Mouse (Mus musculus) layer of hippocampus, adult 9-10 months (tissue): ENCODE results near the gene Atp5h.
A peak's percentile ranks its signal among the peaks of the same experiment; 100 is the strongest.
"Not testable (repeated sequence)": the region's sequence is repeated elsewhere in the genome, so short reads cannot be mapped to it uniquely, and the experiment has no call there.

Experiments used
- DNase-seq: peaks from one replicate; pipeline ENCODE4 v3.0.0; 2022; ENCODE audit warnings: low spot score

Atp5h gene

GRCm38 (mm10) chr11:115419531-115420237 lies at the start of gene Atp5h, which contains the start of gene Kctd2:
Gene Atp5h, minus strand, starts transcription at chr11:115419962.
Gene Kctd2, plus strand, starts transcription at chr11:115420128.
- DNase-seq = peak; percentile 82

- DNase-seq = no peak
These were observed 47.5 kb upstream of the Atp5h start for GRCm38 (mm10) chr11:115467217-115467618.

GRCm38 (mm10) chr11:115464851-115465250 lies 45.1 kb upstream of the Atp5h start:
- DNase-seq = no peak

GRCm38 (mm10) chr11:115463397-115463796 lies 43.6 kb upstream of the Atp5h start:
- DNase-seq = no peak

GRCm38 (mm10) chr11:115462243-115462891 lies 42.6 kb upstream of the Atp5h start, which contains the start of gene Slc16a5:
Gene Slc16a5, plus strand, starts transcription at chr11:115462474.
- DNase-seq = no peak

- no peak for DNase-seq
These were observed 42.1 kb upstream of the Atp5h start for GRCm38 (mm10) chr11:115461846-115462242.

GRCm38 (mm10) chr11:115460976-115461375 lies 41.2 kb upstream of the Atp5h start:
- DNase-seq = no peak

- no peak for DNase-seq
These were observed 37.6 kb upstream of the Atp5h start for GRCm38 (mm10) chr11:115457405-115457804.

GRCm38 (mm10) chr11:115456182-115456581 lies 36.4 kb upstream of the Atp5h start:
- no peak for DNase-seq

- no peak for DNase-seq
These were observed 35.9 kb upstream of the Atp5h start for GRCm38 (mm10) chr11:115455619-115456018.

GRCm38 (mm10) chr11:115454822-115455221 lies 35.1 kb upstream of the Atp5h start:
- not testable (repeated sequence) for DNase-seq

- no peak for DNase-seq
These were observed 33.5 kb upstream of the Atp5h start for GRCm38 (mm10) chr11:115453306-115453705.

- DNase-seq = no peak
These were observed 32.6 kb upstream of the Atp5h start for GRCm38 (mm10) chr11:115452281-115452860.

GRCm38 (mm10) chr11:115451781-115452241 lies 32.0 kb upstream of the Atp5h start:
- no peak for DNase-seq

- no peak for DNase-seq
These were observed 30.4 kb upstream of the Atp5h start for GRCm38 (mm10) chr11:115450176-115450575.

- no peak for DNase-seq
These were observed 29.2 kb upstream of the Atp5h start for GRCm38 (mm10) chr11:115448998-115449397.

- no peak for DNase-seq
These were observed 28.3 kb upstream of the Atp5h start for GRCm38 (mm10) chr11:115448075-115448474.

- DNase-seq = no peak
These were observed 27.6 kb upstream of the Atp5h start for GRCm38 (mm10) chr11:115447321-115447885.

- no peak for DNase-seq
These were observed 27.1 kb upstream of the Atp5h start for GRCm38 (mm10) chr11:115446906-115447305.

GRCm38 (mm10) chr11:115441417-115441816 lies 21.7 kb upstream of the Atp5h start:
- no peak for DNase-seq

GRCm38 (mm10) chr11:115439906-115440595 lies 20.3 kb upstream of the Atp5h start, which contains the start of gene Trim80:
Gene Trim80, plus strand, starts transcription at chr11:115440545.
- DNase-seq = no peak

GRCm38 (mm10) chr11:115439326-115439725 lies 19.6 kb upstream of the Atp5h start:
- DNase-seq = no peak
